Mouse (Mus musculus): ENCODE results near the gene Gm20498. TPM values are rescaled to one million over a fixed set of nuclear protein-coding genes. Genes with fewer than 3 reads are reported as not detected.

The Gm20498 gene
- polyA plus RNA-seq, 1 experiment from 2014 or later: 27.3 TPM

DNA sequence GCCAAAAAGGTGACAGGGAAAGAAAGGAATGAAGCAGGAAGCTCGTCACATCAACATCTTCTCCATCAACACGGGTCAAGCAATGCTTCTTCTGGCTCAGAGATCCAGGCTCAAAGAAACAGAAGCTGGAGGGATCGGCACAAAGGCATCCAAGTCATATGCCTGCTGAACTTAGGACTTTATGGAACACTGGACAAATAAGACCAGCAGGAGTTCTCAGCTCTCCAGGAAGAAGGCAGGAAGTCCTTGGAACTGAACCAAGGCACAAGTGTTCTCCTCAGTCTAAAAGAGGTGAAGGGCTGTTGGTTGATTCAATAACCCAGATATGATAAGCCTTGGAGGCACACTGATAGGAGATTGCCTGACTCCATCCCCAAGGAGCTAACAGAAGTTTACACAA, 207.7 kb downstream of the Gm20498 start:
- TF ChIP-seq CTCF (IDR thresholded peaks at IDR 0.05; ENCODE audit: low read depth): no peak
- ATAC-seq (replicated peaks; ENCODE audit: low FRiP score, low read depth) (no peak), DNase-seq (ENCODE audit: low spot score) (no peak)
- no peak overlapping the region for H3K4me2 ChIP-seq (ENCODE audit: low read length)
- no peak overlapping the region for H3K27ac ChIP-seq
- H3K9ac ChIP-seq (ENCODE audit: low read depth, low read length): no peak overlapping the region
- no peaks in the 10 kb centered on the region for H3K9me3 ChIP-seq (replicated peaks; ENCODE audit: low read length)
- no peaks in the 10 kb centered on the region for H3K36me3 ChIP-seq (ENCODE audit: insufficient read depth, low read length)
- H3K27me3 ChIP-seq (ENCODE audit: insufficient read depth, low read length): no peaks in the 10 kb centered on the region
- no peaks in the 10 kb centered on the region for H3K4me1 ChIP-seq (replicated peaks; ENCODE audit: insufficient read depth, low read length)
- no peak overlapping the region for H3K4me3 ChIP-seq (replicated peaks; ENCODE audit: low read depth, low read length)
- 79% methylated on average over 3 of the region's 3 CpGs for WGBS

DNA sequence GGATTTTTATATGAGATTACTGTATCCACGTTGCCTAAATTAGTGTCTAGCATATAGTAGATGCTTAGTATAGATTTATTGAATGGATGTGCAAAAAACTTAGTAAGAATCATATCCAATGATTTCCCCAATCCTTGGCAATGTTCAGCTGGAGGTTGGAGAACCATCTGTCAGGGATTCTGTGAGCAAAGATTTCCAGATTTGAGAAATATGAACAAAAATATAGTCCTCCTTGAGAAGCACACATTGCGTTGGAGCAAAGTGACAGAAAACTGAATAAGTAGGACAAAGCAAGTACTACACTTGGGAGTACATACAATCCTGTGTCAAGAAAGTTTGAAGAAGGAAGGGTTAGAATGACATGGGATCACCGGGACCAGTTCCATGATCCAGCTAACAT, 208.6 kb downstream of the Gm20498 start:
- Histone ChIP-seq H3K9me3 (replicated peaks; ENCODE audit: low read length) (no peaks in the 10 kb centered on the region), H3K4me3 (replicated peaks; ENCODE audit: low read depth, low read length) (no peak overlapping the region), H3K4me1 (replicated peaks; ENCODE audit: insufficient read depth, low read length) (no peaks in the 10 kb centered on the region), H3K36me3 (ENCODE audit: insufficient read depth, low read length) (no peaks in the 10 kb centered on the region), H3K4me2 (ENCODE audit: low read length) (no peak overlapping the region), H3K27me3 (ENCODE audit: insufficient read depth, low read length) (no peaks in the 10 kb centered on the region), H3K9ac (ENCODE audit: low read depth, low read length) (no peak overlapping the region), H3K27ac (no peak overlapping the region)
- 95% methylated on average over 3 of the region's 3 CpGs for WGBS
- ATAC-seq (replicated peaks; ENCODE audit: low FRiP score, low read depth) (no peak), DNase-seq (ENCODE audit: low spot score) (no peak)
- TF ChIP-seq CTCF (IDR thresholded peaks at IDR 0.05; ENCODE audit: low read depth): no peak

DNA sequence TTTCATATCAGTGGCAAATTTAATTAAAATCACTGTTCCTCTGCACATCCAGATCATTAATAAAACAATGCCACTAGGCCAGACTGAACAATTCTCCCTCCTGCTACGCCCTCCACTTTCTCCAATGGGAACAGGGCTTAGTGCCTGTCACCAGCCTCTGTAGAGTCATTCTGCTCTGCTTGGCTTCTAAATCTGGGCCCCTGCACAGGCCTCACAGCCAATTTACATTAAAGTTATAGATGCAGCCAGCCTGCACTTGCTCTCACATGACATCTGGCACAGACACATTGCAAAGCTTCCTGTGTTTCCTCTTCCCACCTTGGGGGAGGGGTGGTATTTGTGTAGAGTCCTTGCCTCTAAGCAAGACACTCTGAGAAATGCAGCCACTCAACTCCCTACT, 211.7 kb downstream of the Gm20498 start:
- ATAC-seq (replicated peaks; ENCODE audit: low FRiP score, low read depth) (no peak), DNase-seq (ENCODE audit: low spot score) (no peak)
- Histone ChIP-seq H3K4me3 (replicated peaks; ENCODE audit: low read depth, low read length) (no peak overlapping the region), H3K4me1 (replicated peaks; ENCODE audit: insufficient read depth, low read length) (no peaks in the 10 kb centered on the region), H3K27ac (no peak overlapping the region), H3K9me3 (replicated peaks; ENCODE audit: low read length) (no peaks in the 10 kb centered on the region), H3K9ac (ENCODE audit: low read depth, low read length) (no peak overlapping the region), H3K27me3 (ENCODE audit: insufficient read depth, low read length) (no peaks in the 10 kb centered on the region), H3K36me3 (ENCODE audit: insufficient read depth, low read length) (no peaks in the 10 kb centered on the region), H3K4me2 (ENCODE audit: low read length) (no peak overlapping the region)
- no peak for TF ChIP-seq CTCF (IDR thresholded peaks at IDR 0.05; ENCODE audit: low read depth)
- 80% methylated on average over 1 of the region's 1 CpGs for WGBS

DNA sequence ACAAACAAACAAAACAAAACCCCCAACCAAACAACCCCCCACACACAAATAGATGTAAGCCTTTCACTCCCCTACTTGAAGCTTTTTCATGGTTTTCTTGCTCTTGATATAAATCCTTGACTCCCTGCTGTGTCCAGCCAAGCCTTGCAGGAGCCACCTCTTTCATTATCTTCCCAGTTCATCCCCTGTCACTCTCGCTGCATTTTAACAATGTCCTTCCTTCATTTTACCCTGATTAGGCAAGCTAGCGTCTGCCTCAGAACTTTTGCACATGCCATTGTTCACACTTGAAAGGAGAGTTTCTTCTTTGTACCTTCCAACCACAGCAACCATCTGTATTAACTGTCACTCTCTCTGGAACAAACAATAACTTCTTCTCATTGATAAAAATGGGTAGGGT, 214.9 kb downstream of the Gm20498 start:
- TF ChIP-seq CTCF (IDR thresholded peaks at IDR 0.05; ENCODE audit: low read depth): no peak
- H3K9ac ChIP-seq (ENCODE audit: low read depth, low read length): no peak overlapping the region
- H3K4me2 ChIP-seq (ENCODE audit: low read length): no peak overlapping the region
- H3K9me3 ChIP-seq (replicated peaks; ENCODE audit: low read length): no peaks in the 10 kb centered on the region
- 46% methylated on average over 2 of the region's 2 CpGs for WGBS
- H3K27me3 ChIP-seq (ENCODE audit: insufficient read depth, low read length): no peaks in the 10 kb centered on the region
- no peak overlapping the region for H3K27ac ChIP-seq
- no peaks in the 10 kb centered on the region for H3K36me3 ChIP-seq (ENCODE audit: insufficient read depth, low read length)
- DNase-seq (ENCODE audit: low spot score): no peak
- H3K4me3 ChIP-seq (replicated peaks; ENCODE audit: low read depth, low read length): no peak overlapping the region
- ATAC-seq (replicated peaks; ENCODE audit: low FRiP score, low read depth): no peak
- H3K4me1 ChIP-seq (replicated peaks; ENCODE audit: insufficient read depth, low read length): no peaks in the 10 kb centered on the region

DNA sequence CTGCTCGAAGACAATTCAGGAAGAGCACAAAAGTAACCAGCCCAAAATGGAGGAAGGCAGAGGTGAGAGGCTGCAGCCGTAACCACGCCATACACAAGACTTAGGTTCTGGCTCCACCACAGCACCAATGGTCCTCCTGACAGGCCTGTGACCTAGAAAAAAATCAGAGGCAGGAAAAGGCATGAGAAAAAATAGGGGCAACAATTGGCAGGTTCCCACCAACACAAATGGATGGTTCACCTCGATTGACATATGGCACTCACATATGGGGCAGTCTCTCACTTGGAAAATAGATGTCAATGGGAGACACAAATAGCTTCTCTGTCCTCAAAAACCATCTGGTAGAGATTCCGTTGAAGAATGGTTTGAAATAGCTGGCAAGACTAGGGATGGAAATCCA, 216.8 kb downstream of the Gm20498 start:
- DNase-seq (ENCODE audit: low spot score) (no peak), ATAC-seq (replicated peaks; ENCODE audit: low FRiP score, low read depth) (no peak)
- Histone ChIP-seq H3K9ac (ENCODE audit: low read depth, low read length) (no peak overlapping the region), H3K27me3 (ENCODE audit: insufficient read depth, low read length) (no peaks in the 10 kb centered on the region), H3K27ac (no peak overlapping the region), H3K4me3 (replicated peaks; ENCODE audit: low read depth, low read length) (no peak overlapping the region), H3K4me1 (replicated peaks; ENCODE audit: insufficient read depth, low read length) (no peaks in the 10 kb centered on the region), H3K9me3 (replicated peaks; ENCODE audit: low read length) (no peaks in the 10 kb centered on the region), H3K36me3 (ENCODE audit: insufficient read depth, low read length) (no peaks in the 10 kb centered on the region), H3K4me2 (ENCODE audit: low read length) (no peak overlapping the region)
- no peak for TF ChIP-seq CTCF (IDR thresholded peaks at IDR 0.05; ENCODE audit: low read depth)
- 95% methylated on average over 5 of the region's 5 CpGs for WGBS

Other genes with a start within 250 kb of the Gm20498 start
- gene Slc8a3, start 199.7 kb downstream of the Gm20498 start, polyA plus RNA-seq (2015; fragmentation: Nextera tagmentation; extraction: Ambion mirVana): 0.05 and 0.09 TPM in 2 replicates
- 0.18 and 0.22 TPM in 2 replicates for gene Gm4787, start 153.4 kb downstream of the Gm20498 start, polyA plus RNA-seq (2015; fragmentation: Nextera tagmentation; extraction: Ambion mirVana)
- 0.24 TPM in 2 replicates for gene Adam4, start 111.0 kb downstream of the Gm20498 start, polyA plus RNA-seq (2015; fragmentation: Nextera tagmentation; extraction: Ambion mirVana)
- 193 and 226 TPM in 2 replicates for gene Cox16, start 47.8 kb downstream of the Gm20498 start, polyA plus RNA-seq (2015; fragmentation: Nextera tagmentation; extraction: Ambion mirVana)
- 34.9 and 35.1 TPM in 2 replicates for gene Synj2bp, start within 50 bp of the Gm20498 start, polyA plus RNA-seq (2015; fragmentation: Nextera tagmentation; extraction: Ambion mirVana)
- 0.17 and 0.23 TPM in 2 replicates for gene Adam21, start 35.6 kb upstream of the Gm20498 start, polyA plus RNA-seq (2015; fragmentation: Nextera tagmentation; extraction: Ambion mirVana)
- 53.4 and 54.5 TPM in 2 replicates for gene Med6, start 62.1 kb upstream of the Gm20498 start, polyA plus RNA-seq (2015; fragmentation: Nextera tagmentation; extraction: Ambion mirVana)
- gene Ttc9, start 98.3 kb upstream of the Gm20498 start, polyA plus RNA-seq (2015; fragmentation: Nextera tagmentation; extraction: Ambion mirVana): 1.4 and 2.1 TPM in 2 replicates
- gene Map3k9, start 248.3 kb upstream of the Gm20498 start, polyA plus RNA-seq (2015; fragmentation: Nextera tagmentation; extraction: Ambion mirVana): 1.3 and 1.4 TPM in 2 replicates